In genomic region chr5:37002001-37002400, GRCm38 (mm10) we compare ENCODE assay signal across 8 mouse cellular contexts. TPM values are rescaled to one million over a fixed set of nuclear protein-coding genes. Genes with fewer than 3 reads are reported as not detected.
DNase-seq lines count a peak whose midpoint lies in the region; ATAC-seq lines count a peak whose summit lies in the region.

No protein-coding gene starts in this region.

- WGBS in heart, embryonic 10.5 days, result 48% methylated on average over 2 of the region's 2 CpGs
- WGBS in limb, embryonic 11.5 days, result 52% methylated on average over 2 of the region's 2 CpGs

- H3K9me3 ChIP-seq in heart, embryonic 10.5 days, result no peaks in the 10 kb centered on the region
- no peaks in the 10 kb centered on the region for H3K9me3 ChIP-seq in limb, embryonic 11.5 days (ENCODE audit: control insufficient read depth, low read length)

- H3K36me3 ChIP-seq in heart, embryonic 10.5 days, result no peaks in the 10 kb centered on the region
- H3K36me3 ChIP-seq in limb, embryonic 11.5 days (ENCODE audit: control insufficient read depth, insufficient read depth, low read length), result no peaks in the 10 kb centered on the region

- H3K4me2 ChIP-seq in limb, embryonic 11.5 days (ENCODE audit: low read depth, severe bottlenecking), result no peak overlapping the region

- H3K4me3 ChIP-seq in heart, embryonic 10.5 days, result no peak overlapping the region
- H3K4me3 ChIP-seq in limb, embryonic 11.5 days (ENCODE audit: low read depth, low read length), result no peak overlapping the region

- H3K4me1 ChIP-seq in heart, embryonic 10.5 days, result no peaks in the 10 kb centered on the region
- no peaks in the 10 kb centered on the region for H3K4me1 ChIP-seq in limb, embryonic 11.5 days (ENCODE audit: control insufficient read depth, insufficient read depth, low read length)

- no peak overlapping the region for H3K27ac ChIP-seq in heart, embryonic 10.5 days
- no peak overlapping the region for H3K27ac ChIP-seq in limb, embryonic 11.5 days (replicated peaks; ENCODE audit: low read depth, low read length)

- no peak overlapping the region for H3K9ac ChIP-seq in limb, embryonic 11.5 days (ENCODE audit: low read length)

- DNase-seq in heart, adult 8-10 months (ENCODE audit: low spot score), result peak; percentile 53
- DNase-seq in heart, embryonic 10.5 days (ENCODE audit: low spot score), result no peak
- peak; percentile 76 for DNase-seq in ZHBTc4 (ENCODE audit: low read depth, low spot score)
- peak; percentile 82 for DNase-seq in embryo, embryonic 10.5 days (ENCODE audit: low spot score)
- peak; percentile 81 for DNase-seq in induced T-regulatory cell, adult 2 months (ENCODE audit: low read depth)
- DNase-seq in limb, embryonic 11.5 days (ENCODE audit: low spot score), result peak; percentile 78
- DNase-seq in retina, postnatal 7 days (ENCODE audit: low read depth, low spot score), result peak; percentile 66
- DNase-seq in urinary bladder, adult 2 months (ENCODE audit: low spot score), result peak; percentile 56

- peaks cover 13% of the 10 kb centered on the region; the same call in 1 of the 2 replicates for H3K27me3 ChIP-seq in heart, embryonic 10.5 days (ENCODE audit: insufficient read depth, poor library complexity, severe bottlenecking)
- no peaks in the 10 kb centered on the region for H3K27me3 ChIP-seq in limb, embryonic 11.5 days (ENCODE audit: control insufficient read depth, insufficient read depth, low read length)

- no peak for ATAC-seq in limb, embryonic 11.5 days (ENCODE audit: insufficient number of reproducible peaks, low FRiP score, low TSS enrichment, low read depth)

RNA-seq across cellular contexts. Expression of gene Wfs1, which starts 13.0 kb away (rescaled TPM):
- total RNA-seq in heart, adult 8-10 months (2022), result 100 to 1,000 TPM in 2 of 4 experiments, 10 to 100 TPM in 2; 92.1 to 104 (median 96.8) TPM
- polyA plus RNA-seq in heart, embryonic 10.5 days (2016; fragmentation: Nextera tagmentation; extraction: Ambion mirVana), result 17.4 and 30.7 TPM in 2 replicates
- 6.3 and 7.1 TPM in 2 replicates for polyA plus RNA-seq in limb, embryonic 11.5 days (2014; fragmentation: Nextera tagmentation; extraction: Ambion mirVana)
- polyA plus RNA-seq in urinary bladder, adult 2 months (2012; rRNA removed), result 14.2 and 24.8 TPM in 2 replicates
